Comparison of ENCODE assay signal across 9 mouse cellular contexts in the genomic region with DNA sequence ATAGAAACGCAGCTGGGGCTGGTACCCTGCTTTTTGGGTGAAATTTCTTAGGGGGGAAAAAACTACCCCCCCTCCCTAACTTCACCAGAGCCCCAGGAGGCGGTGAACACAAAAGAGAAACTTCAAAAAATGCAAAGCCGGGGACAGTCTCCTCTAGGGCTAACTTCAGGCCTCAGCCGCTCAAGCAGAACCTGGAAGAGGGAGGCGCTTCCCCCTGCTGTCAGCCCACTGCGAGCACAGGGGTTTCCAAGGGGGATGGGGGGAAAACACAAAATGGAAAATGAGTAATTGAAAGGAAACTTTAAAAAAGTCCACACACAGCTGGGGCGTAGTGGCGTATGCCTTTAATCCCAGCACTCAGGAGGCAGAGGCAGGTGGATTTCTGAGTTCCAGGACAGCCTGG. TPM values are rescaled to one million over a fixed set of nuclear protein-coding genes. Genes with fewer than 3 reads are reported as not detected.
DNase-seq lines count a peak whose midpoint lies in the region; ATAC-seq and TF ChIP-seq lines count a peak whose summit lies in the region.
"Had no signal": no experiment of that assay in that cellular context is flagged by ENCODE, and none has a peak within 500 bp of the region (broad histone marks: within the 10 kb centered on the region; RNA-seq: fewer than 3 reads in every experiment).

No protein-coding gene starts in this region.

- ATAC-seq in lung, embryonic 15.5 days (ENCODE audit: borderline replicate concordance, extremely low read depth, low FRiP score, low TSS enrichment): no peak
- no peak for ATAC-seq in hindbrain, embryonic 12.5 days (ENCODE audit: low FRiP score)
- no peak for ATAC-seq in neural tube, embryonic 13.5 days (ENCODE audit: low read depth)
- ATAC-seq in intestine, postnatal 0 days: no peak

- H3K4me3 ChIP-seq in lung, embryonic 15.5 days: no peak overlapping the region
- H3K4me3 ChIP-seq in lung, adult 2 months (replicated peaks; ENCODE audit: extremely low read depth, low read depth, low read length): no peak overlapping the region
- H3K4me3 ChIP-seq in hindbrain, embryonic 12.5 days: no peak overlapping the region
- H3K4me3 ChIP-seq in neural tube, embryonic 13.5 days: no peak overlapping the region
- no peak overlapping the region for H3K4me3 ChIP-seq in intestine, postnatal 0 days (ENCODE audit: low read depth, low read length)

- H3K9me3 ChIP-seq in lung, embryonic 15.5 days: no peaks in the 10 kb centered on the region
- H3K9me3 ChIP-seq in hindbrain, embryonic 12.5 days (replicated peaks): no peaks in the 10 kb centered on the region
- no peaks in the 10 kb centered on the region for H3K9me3 ChIP-seq in neural tube, embryonic 13.5 days
- H3K9me3 ChIP-seq in intestine, postnatal 0 days (ENCODE audit: control insufficient read depth): no peaks in the 10 kb centered on the region

- H3K4me1 ChIP-seq in lung, embryonic 15.5 days: peaks cover 34% of the 10 kb centered on the region
- peaks cover 4% of the 10 kb centered on the region; the same call in 1 of the 2 replicates for H3K4me1 ChIP-seq in lung, adult 2 months (ENCODE audit: control insufficient read depth, insufficient read depth, low read length)
- H3K4me1 ChIP-seq in hindbrain, embryonic 12.5 days: peaks cover 55% of the 10 kb centered on the region
- H3K4me1 ChIP-seq in neural tube, embryonic 13.5 days (replicated peaks): peaks cover 59% of the 10 kb centered on the region
- H3K4me1 ChIP-seq in intestine, postnatal 0 days (replicated peaks; ENCODE audit: control insufficient read depth, insufficient read depth, low read length): peaks cover 10% of the 10 kb centered on the region; the same call in 1 of the 2 replicates

- H3K9ac ChIP-seq in lung, embryonic 15.5 days: no peak overlapping the region
- no peak overlapping the region for H3K9ac ChIP-seq in hindbrain, embryonic 12.5 days
- H3K9ac ChIP-seq in neural tube, embryonic 13.5 days: peak overlapping the region; percentile 38; the same call in 1 of the 2 replicates
- no peak overlapping the region for H3K9ac ChIP-seq in intestine, postnatal 0 days (ENCODE audit: low read depth, low read length)

- 50% methylated on average over 8 of the region's 8 CpGs for WGBS in lung, embryonic 15.5 days
- WGBS in lung, adult 2 months: 85% methylated on average over 8 of the region's 8 CpGs
- WGBS in hindbrain, embryonic 12.5 days: 14% methylated on average over 8 of the region's 8 CpGs
- WGBS in neural tube, embryonic 13.5 days: 23% methylated on average over 8 of the region's 8 CpGs
- WGBS in intestine, postnatal 0 days: 78% methylated on average over 8 of the region's 8 CpGs

- peak overlapping the region; percentile 95 for H3K4me2 ChIP-seq in lung, embryonic 15.5 days
- peak overlapping the region; percentile 72 for H3K4me2 ChIP-seq in hindbrain, embryonic 12.5 days (replicated peaks)
- peak overlapping the region; percentile 79; the same call in 1 of the 2 replicates for H3K4me2 ChIP-seq in neural tube, embryonic 13.5 days
- H3K4me2 ChIP-seq in intestine, postnatal 0 days (replicated peaks; ENCODE audit: low read depth): no peak overlapping the region

- no peak overlapping the region for H3K27ac ChIP-seq in lung, embryonic 15.5 days
- H3K27ac ChIP-seq in hindbrain, embryonic 12.5 days: peak overlapping the region; percentile 41; the same call in 1 of the 2 replicates
- H3K27ac ChIP-seq in neural tube, embryonic 13.5 days (replicated peaks): no peak overlapping the region
- no peak overlapping the region for H3K27ac ChIP-seq in intestine, postnatal 0 days (ENCODE audit: low read depth, low read length)

- TF ChIP-seq CTCF in lung, adult 2 months (IDR thresholded peaks at IDR 0.05; ENCODE audit: insufficient read depth, low read length): no peak
- no peak for TF ChIP-seq CTCF in intestine, postnatal 0 days (IDR thresholded peaks at IDR 0.05; ENCODE audit: low read depth)

- no peak for TF ChIP-seq POLR2A in lung, adult 2 months (IDR thresholded peaks at IDR 0.05; ENCODE audit: borderline replicate concordance, extremely low read depth, low read depth, low read length)

- DNase-seq in lung, adult 2 months: no peak
- peak; percentile 46 for DNase-seq in embryo, embryonic 11 days
- DNase-seq in frontal cortex, adult 2 months (ENCODE audit: extremely low spot score in 1 of 2, low spot score in 1 of 2): no peak
- no peak for DNase-seq in heart, adult 8-10 months (ENCODE audit: low spot score)
- DNase-seq: right cerebral cortex, postnatal 4 days had no signal

- no peaks in the 10 kb centered on the region for H3K36me3 ChIP-seq in lung, embryonic 15.5 days
- H3K36me3 ChIP-seq in hindbrain, embryonic 12.5 days: no peaks in the 10 kb centered on the region
- no peaks in the 10 kb centered on the region for H3K36me3 ChIP-seq in neural tube, embryonic 13.5 days
- H3K36me3 ChIP-seq in intestine, postnatal 0 days (ENCODE audit: control insufficient read depth, insufficient read depth): peaks cover 5% of the 10 kb centered on the region

- H3K27me3 ChIP-seq in lung, embryonic 15.5 days: no peaks in the 10 kb centered on the region
- H3K27me3 ChIP-seq in hindbrain, embryonic 12.5 days: no peaks in the 10 kb centered on the region
- 0 out of 2 replicates have a peak, but pooled peaks cover 7% of the 10 kb centered on the region for H3K27me3 ChIP-seq in neural tube, embryonic 13.5 days
- H3K27me3 ChIP-seq in intestine, postnatal 0 days (replicated peaks; ENCODE audit: control insufficient read depth, insufficient read depth, low read length): no peaks in the 10 kb centered on the region

RNA-seq across cellular contexts. Expression of gene Kdm2b, which starts 3.5 kb away (rescaled TPM):
- 36.4 and 38.1 TPM in 2 replicates for polyA plus RNA-seq in lung, embryonic 15.5 days (2015; fragmentation: Nextera tagmentation; extraction: Ambion mirVana)
- polyA plus RNA-seq in lung, adult 2 months (2012; rRNA removed): 16.6 and 20.1 TPM in 2 replicates
- 112 and 115 TPM in 2 replicates for polyA plus RNA-seq in hindbrain, embryonic 12.5 days (2016; fragmentation: Nextera tagmentation; extraction: Ambion mirVana)
- 91.7 and 95.0 TPM in 2 replicates for polyA plus RNA-seq in neural tube, embryonic 13.5 days (2015; fragmentation: Nextera tagmentation; extraction: Ambion mirVana)
- polyA plus RNA-seq in frontal cortex, adult 2 months (2012; rRNA removed): 18.7 and 20.9 TPM in 2 replicates
- 7.6 and 8.6 TPM in 2 replicates for polyA plus RNA-seq in intestine, postnatal 0 days (2015; fragmentation: Nextera tagmentation; extraction: Ambion mirVana)
- total RNA-seq in heart, adult 8-10 months (2022): 10 to 100 TPM; 12.7 to 14.9 (median 14.4) TPM

RNA-seq across cellular contexts. Expression of gene Orai1, which starts 28.8 kb away (rescaled TPM):
- 18.2 and 20.0 TPM in 2 replicates for polyA plus RNA-seq in lung, embryonic 15.5 days (2015; fragmentation: Nextera tagmentation; extraction: Ambion mirVana)
- polyA plus RNA-seq in lung, adult 2 months (2012; rRNA removed): 113 and 137 TPM in 2 replicates
- 13.5 and 13.6 TPM in 2 replicates for polyA plus RNA-seq in hindbrain, embryonic 12.5 days (2016; fragmentation: Nextera tagmentation; extraction: Ambion mirVana)
- 12.9 and 13.1 TPM in 2 replicates for polyA plus RNA-seq in neural tube, embryonic 13.5 days (2015; fragmentation: Nextera tagmentation; extraction: Ambion mirVana)
- polyA plus RNA-seq in frontal cortex, adult 2 months (2012; rRNA removed): 17.6 and 20.6 TPM in 2 replicates
- polyA plus RNA-seq in intestine, postnatal 0 days (2015; fragmentation: Nextera tagmentation; extraction: Ambion mirVana): 36.8 and 42.5 TPM in 2 replicates
- 10 to 100 TPM; 13.3 to 16.3 (median 15.2) TPM for total RNA-seq in heart, adult 8-10 months (2022)
